Mouse (Mus musculus): Measurements from ENCODE around the gene 2610021A01Rik. TPM values are rescaled to one million over a fixed set of nuclear protein-coding genes. Genes with fewer than 3 reads are reported as not detected.
"Not testable (repeated sequence)": the region's sequence is repeated elsewhere in the genome, so short reads cannot be mapped to it uniquely, and the experiment has no call there.

Gene 2610021A01Rik
- polyA plus RNA-seq, 1 experiment from 2014 or later: 7.7 TPM

DNA sequence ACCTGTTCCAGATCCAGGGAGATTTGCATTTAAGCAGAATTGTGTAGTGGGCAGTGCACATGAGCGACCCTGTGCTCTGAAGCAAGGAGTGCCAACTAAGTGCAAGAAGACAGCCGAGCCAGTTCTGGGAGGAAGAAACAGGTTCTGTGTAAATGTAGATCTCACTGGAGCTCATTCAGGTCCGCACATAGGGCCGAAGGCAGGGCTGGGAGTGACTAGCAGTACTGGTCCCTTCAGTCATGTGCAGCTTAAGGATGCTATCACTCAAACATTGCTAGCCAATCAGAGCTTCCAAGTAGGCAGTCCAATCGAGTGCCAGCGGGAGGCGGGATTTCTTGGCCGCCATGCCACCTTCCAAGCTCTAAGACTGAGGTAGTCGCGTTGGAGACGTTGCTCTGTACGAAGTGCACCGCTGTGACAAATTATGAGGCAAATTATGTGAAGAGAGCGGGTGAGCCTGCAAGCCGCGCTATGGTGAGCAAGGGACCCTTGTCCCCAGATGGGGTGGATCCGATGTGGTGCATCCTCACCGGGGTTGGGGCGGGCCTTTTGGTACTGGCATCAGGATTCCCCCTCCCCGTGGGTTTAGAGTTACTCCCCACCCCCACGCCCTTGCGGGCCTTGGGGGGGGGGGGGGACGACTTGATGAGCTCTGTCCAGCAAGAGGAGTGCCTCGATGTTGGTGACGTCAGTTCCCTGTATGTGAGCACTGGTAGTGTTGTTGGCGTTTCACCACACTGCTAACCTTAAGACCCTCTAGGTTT is 34.4 kb downstream of the 2610021A01Rik start:
- Histone ChIP-seq H3K27ac (peak overlapping the region; percentile 89), H3K9ac (peak overlapping the region; percentile 71), H3K9me3 (replicated peaks) (no peaks in the 10 kb centered on the region), H3K4me1 (peaks cover 20% of the 10 kb centered on the region), H3K4me2 (peak overlapping the region; percentile 80), H3K36me3 (peaks cover 29% of the 10 kb centered on the region), H3K27me3 (replicated peaks) (no peaks in the 10 kb centered on the region), H3K4me3 (peak overlapping the region; percentile 67)
- WGBS (ENCODE audit: insufficient replicate concordance): under 1% methylated on average over 26 of the region's 26 CpGs
- ATAC-seq: peak; percentile 95

DNA sequence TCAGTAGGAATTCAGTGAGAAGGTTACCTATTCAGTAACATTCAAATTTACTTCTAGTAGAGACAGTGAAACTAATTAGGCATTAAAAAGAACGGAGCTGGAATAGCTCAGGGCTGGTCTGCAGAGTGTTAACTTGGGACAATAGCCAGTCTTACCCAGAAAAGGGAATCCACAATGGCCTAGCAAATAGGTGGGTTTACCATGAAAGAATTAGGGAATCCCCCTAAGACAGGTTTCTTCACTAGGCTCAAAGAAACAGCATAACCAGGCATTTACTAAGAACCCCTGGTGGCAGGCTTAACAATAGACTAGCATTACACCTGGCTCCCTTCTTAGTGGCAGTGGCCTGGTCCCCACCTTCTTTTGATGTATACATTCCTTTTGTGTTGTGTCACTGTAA is 75.3 kb downstream of the 2610021A01Rik start:
- not testable (repeated sequence) for H3K4me1 ChIP-seq; H3K9me3 ChIP-seq (replicated peaks); H3K4me2 ChIP-seq; ATAC-seq; H3K9ac ChIP-seq; H3K27ac ChIP-seq; H3K27me3 ChIP-seq (replicated peaks); H3K36me3 ChIP-seq; H3K4me3 ChIP-seq
- 40% methylated on average over 1 of the region's 1 CpGs for WGBS (ENCODE audit: insufficient replicate concordance)

Other genes starting within 250 kb of the 2610021A01Rik start
- 6.2 and 6.7 TPM in 2 replicates for gene AI987944, start 205.9 kb upstream of the 2610021A01Rik start, polyA plus RNA-seq (2016; fragmentation: Nextera tagmentation; extraction: Ambion mirVana)
- 0.07 and 0.08 TPM in 2 replicates for gene Vmn2r57, start 150.5 kb upstream of the 2610021A01Rik start, polyA plus RNA-seq (2016; fragmentation: Nextera tagmentation; extraction: Ambion mirVana)
- gene Gm20449, start 99.8 kb upstream of the 2610021A01Rik start, polyA plus RNA-seq (2016; fragmentation: Nextera tagmentation; extraction: Ambion mirVana): 0.05 TPM in 1 of 2 replicates, not detected in the other
- gene AW146154, start 99.3 kb upstream of the 2610021A01Rik start, polyA plus RNA-seq (2016; fragmentation: Nextera tagmentation; extraction: Ambion mirVana): 4.1 and 4.5 TPM in 2 replicates
- 0.08 and 0.15 TPM in 2 replicates for gene Gm6871, start 25.6 kb upstream of the 2610021A01Rik start, polyA plus RNA-seq (2016; fragmentation: Nextera tagmentation; extraction: Ambion mirVana)
- 3.3 and 3.6 TPM in 2 replicates for gene Zfp788, start 34.0 kb downstream of the 2610021A01Rik start, polyA plus RNA-seq (2016; fragmentation: Nextera tagmentation; extraction: Ambion mirVana)

Data from liver, embryonic 12.5 days (tissue).